Mouse (Mus musculus): ENCODE data around the gene Rad21l. TPM values are rescaled to one million over a fixed set of nuclear protein-coding genes. Genes with fewer than 3 reads are reported as not detected.
A peak's percentile ranks its signal among the peaks of the same experiment; 100 is the strongest.
"Not testable (repeated sequence)": the region's sequence is repeated elsewhere in the genome, so short reads cannot be mapped to it uniquely, and the experiment has no call there.

Rad21l gene
- polyA plus RNA-seq, 1 experiment from 2014 or later, result not detected

- H3K9ac ChIP-seq (ENCODE audit: low read depth, low read length), result no peak within 1 kb of the TSS
Observed at GRCm38 (mm10) chr2:151632159-151632814, 36.0 kb downstream of the Rad21l start, which contains the start of gene Snph. Snph (minus strand) TSS chr2:151632593.

GRCm38 (mm10) chr2:151631406-151632158 lies 36.8 kb downstream of the Rad21l start:
- Histone ChIP-seq H3K36me3 (ENCODE audit: control insufficient read depth, insufficient read depth) (no peaks in the 10 kb centered on the region), H3K9me3 (replicated peaks; ENCODE audit: control insufficient read depth, low read length) (no peaks in the 10 kb centered on the region), H3K4me2 (ENCODE audit: low read depth, low read length) (peak overlapping the region; percentile 60), H3K4me1 (ENCODE audit: control insufficient read depth, low read depth, low read length) (no peaks in the 10 kb centered on the region), H3K4me3 (ENCODE audit: low read depth, low read length) (peak overlapping the region; percentile 51), H3K27me3 (ENCODE audit: control insufficient read depth, insufficient read depth, low read depth, low read length) (peaks cover 32% of the 10 kb centered on the region), H3K27ac (ENCODE audit: low read length) (no peak overlapping the region), H3K9ac (ENCODE audit: low read depth, low read length) (no peak overlapping the region)
- no peak for ATAC-seq (ENCODE audit: low read depth)
- 3% methylated on average over 22 of the region's 22 CpGs for WGBS (ENCODE audit: insufficient replicate concordance)

More at GRCm38 (mm10) chr2:151632159-151632814, 36.0 kb downstream of the Rad21l start, which contains the start of gene Snph:
- no peak; the same call in 1 of the 2 replicates for ATAC-seq (ENCODE audit: low read depth)
- WGBS (ENCODE audit: insufficient replicate concordance), result under 1% methylated on average over 45 of the region's 47 CpGs
- Histone ChIP-seq H3K4me1 (ENCODE audit: control insufficient read depth, low read depth, low read length) (no peaks in the 10 kb centered on the region), H3K27ac (ENCODE audit: low read length) (no peak within 1 kb of the TSS), H3K4me2 (ENCODE audit: low read depth, low read length) (peak within 1 kb of the TSS; percentile 60), H3K36me3 (ENCODE audit: control insufficient read depth, insufficient read depth) (no peaks in the 10 kb centered on the region), H3K9me3 (replicated peaks; ENCODE audit: control insufficient read depth, low read length) (no peaks in the 10 kb centered on the region), H3K27me3 (ENCODE audit: control insufficient read depth, insufficient read depth, low read depth, low read length) (peaks cover 32% of the 10 kb centered on the region), H3K4me3 (ENCODE audit: low read depth, low read length) (peak within 1 kb of the TSS; percentile 51)

GRCm38 (mm10) chr2:151629310-151629709 lies 39.0 kb downstream of the Rad21l start:
- H3K27ac ChIP-seq (ENCODE audit: low read length), result no peak overlapping the region
- no peak for ATAC-seq (ENCODE audit: low read depth)
- H3K9ac ChIP-seq (ENCODE audit: low read depth, low read length), result no peak overlapping the region
- H3K4me3 ChIP-seq (ENCODE audit: low read depth, low read length), result no peak overlapping the region
- no peaks in the 10 kb centered on the region for H3K4me1 ChIP-seq (ENCODE audit: control insufficient read depth, low read depth, low read length)
- H3K36me3 ChIP-seq (ENCODE audit: control insufficient read depth, insufficient read depth), result no peaks in the 10 kb centered on the region
- peaks cover 32% of the 10 kb centered on the region for H3K27me3 ChIP-seq (ENCODE audit: control insufficient read depth, insufficient read depth, low read depth, low read length)
- WGBS (ENCODE audit: insufficient replicate concordance), result 43% methylated on average over 7 of the region's 7 CpGs
- H3K9me3 ChIP-seq (replicated peaks; ENCODE audit: control insufficient read depth, low read length), result no peaks in the 10 kb centered on the region
- no peak overlapping the region for H3K4me2 ChIP-seq (ENCODE audit: low read depth, low read length)

- H3K9ac ChIP-seq (ENCODE audit: low read depth, low read length), result no peak overlapping the region
- H3K27ac ChIP-seq (ENCODE audit: low read length), result no peak overlapping the region
- no peak overlapping the region for H3K4me2 ChIP-seq (ENCODE audit: low read depth, low read length)
- no peak for ATAC-seq (ENCODE audit: low read depth)
- no peaks in the 10 kb centered on the region for H3K9me3 ChIP-seq (replicated peaks; ENCODE audit: control insufficient read depth, low read length)
- WGBS (ENCODE audit: insufficient replicate concordance), result 66% methylated on average over 3 of the region's 3 CpGs
- H3K4me3 ChIP-seq (ENCODE audit: low read depth, low read length), result no peak overlapping the region
- H3K4me1 ChIP-seq (ENCODE audit: control insufficient read depth, low read depth, low read length), result no peaks in the 10 kb centered on the region
- peaks cover 23% of the 10 kb centered on the region for H3K27me3 ChIP-seq (ENCODE audit: control insufficient read depth, insufficient read depth, low read depth, low read length)
- no peaks in the 10 kb centered on the region for H3K36me3 ChIP-seq (ENCODE audit: control insufficient read depth, insufficient read depth)
Observed at GRCm38 (mm10) chr2:151628011-151628410, 40.3 kb downstream of the Rad21l start.

GRCm38 (mm10) chr2:151626296-151626695 lies 42.0 kb downstream of the Rad21l start:
- Histone ChIP-seq H3K4me1 (ENCODE audit: control insufficient read depth, low read depth, low read length) (no peaks in the 10 kb centered on the region), H3K9me3 (replicated peaks; ENCODE audit: control insufficient read depth, low read length) (no peaks in the 10 kb centered on the region), H3K4me3 (ENCODE audit: low read depth, low read length) (no peak overlapping the region), H3K27ac (ENCODE audit: low read length) (no peak overlapping the region), H3K36me3 (ENCODE audit: control insufficient read depth, insufficient read depth) (no peaks in the 10 kb centered on the region), H3K27me3 (ENCODE audit: control insufficient read depth, insufficient read depth, low read depth, low read length) (peaks cover 9% of the 10 kb centered on the region), H3K4me2 (ENCODE audit: low read depth, low read length) (no peak overlapping the region), H3K9ac (ENCODE audit: low read depth, low read length) (no peak overlapping the region)
- ATAC-seq (ENCODE audit: low read depth), result no peak
- WGBS (ENCODE audit: insufficient replicate concordance), result 66% methylated on average over 7 of the region's 7 CpGs

- no peaks in the 10 kb centered on the region for H3K27me3 ChIP-seq (ENCODE audit: control insufficient read depth, insufficient read depth, low read depth, low read length)
- H3K9ac ChIP-seq (ENCODE audit: low read depth, low read length), result no peak overlapping the region
- no peaks in the 10 kb centered on the region for H3K36me3 ChIP-seq (ENCODE audit: control insufficient read depth, insufficient read depth)
- H3K9me3 ChIP-seq (replicated peaks; ENCODE audit: control insufficient read depth, low read length), result no peaks in the 10 kb centered on the region
- WGBS (ENCODE audit: insufficient replicate concordance), result 49% methylated on average over 3 of the region's 3 CpGs
- ATAC-seq (ENCODE audit: low read depth), result no peak
- H3K4me3 ChIP-seq (ENCODE audit: low read depth, low read length), result no peak overlapping the region
- no peaks in the 10 kb centered on the region for H3K4me1 ChIP-seq (ENCODE audit: control insufficient read depth, low read depth, low read length)
- no peak overlapping the region for H3K4me2 ChIP-seq (ENCODE audit: low read depth, low read length)
- H3K27ac ChIP-seq (ENCODE audit: low read length), result no peak overlapping the region
Observed at GRCm38 (mm10) chr2:151623776-151624175, 44.6 kb downstream of the Rad21l start.

GRCm38 (mm10) chr2:151616551-151617329 lies 51.6 kb downstream of the Rad21l start:
- H3K9me3 ChIP-seq (replicated peaks; ENCODE audit: control insufficient read depth, low read length), result no peaks in the 10 kb centered on the region
- H3K36me3 ChIP-seq (ENCODE audit: control insufficient read depth, insufficient read depth), result no peaks in the 10 kb centered on the region
- ATAC-seq (ENCODE audit: low read depth), result no peak
- no peaks in the 10 kb centered on the region for H3K27me3 ChIP-seq (ENCODE audit: control insufficient read depth, insufficient read depth, low read depth, low read length)
- 54% methylated on average over 6 of the region's 6 CpGs for WGBS (ENCODE audit: insufficient replicate concordance)
- no peak overlapping the region for H3K4me3 ChIP-seq (ENCODE audit: low read depth, low read length)
- no peaks in the 10 kb centered on the region for H3K4me1 ChIP-seq (ENCODE audit: control insufficient read depth, low read depth, low read length)
- H3K9ac ChIP-seq (ENCODE audit: low read depth, low read length), result no peak overlapping the region
- no peak overlapping the region for H3K4me2 ChIP-seq (ENCODE audit: low read depth, low read length)
- no peak overlapping the region for H3K27ac ChIP-seq (ENCODE audit: low read length)

GRCm38 (mm10) chr2:151615779-151616178 lies 52.6 kb downstream of the Rad21l start:
- not testable (repeated sequence) for H3K4me2 ChIP-seq (ENCODE audit: low read depth, low read length); H3K4me3 ChIP-seq (ENCODE audit: low read depth, low read length); ATAC-seq (ENCODE audit: low read depth); H3K9me3 ChIP-seq (replicated peaks; ENCODE audit: control insufficient read depth, low read length); H3K27me3 ChIP-seq (ENCODE audit: control insufficient read depth, insufficient read depth, low read depth, low read length); H3K4me1 ChIP-seq (ENCODE audit: control insufficient read depth, low read depth, low read length); H3K36me3 ChIP-seq (ENCODE audit: control insufficient read depth, insufficient read depth); H3K27ac ChIP-seq (ENCODE audit: low read length); H3K9ac ChIP-seq (ENCODE audit: low read depth, low read length)
- WGBS (ENCODE audit: insufficient replicate concordance), result 66% methylated on average over 6 of the region's 8 CpGs

All from liver, embryonic 16.5 days (tissue).